Comparison of ENCODE assay signal across 9 mouse cellular contexts in the genomic region with DNA sequence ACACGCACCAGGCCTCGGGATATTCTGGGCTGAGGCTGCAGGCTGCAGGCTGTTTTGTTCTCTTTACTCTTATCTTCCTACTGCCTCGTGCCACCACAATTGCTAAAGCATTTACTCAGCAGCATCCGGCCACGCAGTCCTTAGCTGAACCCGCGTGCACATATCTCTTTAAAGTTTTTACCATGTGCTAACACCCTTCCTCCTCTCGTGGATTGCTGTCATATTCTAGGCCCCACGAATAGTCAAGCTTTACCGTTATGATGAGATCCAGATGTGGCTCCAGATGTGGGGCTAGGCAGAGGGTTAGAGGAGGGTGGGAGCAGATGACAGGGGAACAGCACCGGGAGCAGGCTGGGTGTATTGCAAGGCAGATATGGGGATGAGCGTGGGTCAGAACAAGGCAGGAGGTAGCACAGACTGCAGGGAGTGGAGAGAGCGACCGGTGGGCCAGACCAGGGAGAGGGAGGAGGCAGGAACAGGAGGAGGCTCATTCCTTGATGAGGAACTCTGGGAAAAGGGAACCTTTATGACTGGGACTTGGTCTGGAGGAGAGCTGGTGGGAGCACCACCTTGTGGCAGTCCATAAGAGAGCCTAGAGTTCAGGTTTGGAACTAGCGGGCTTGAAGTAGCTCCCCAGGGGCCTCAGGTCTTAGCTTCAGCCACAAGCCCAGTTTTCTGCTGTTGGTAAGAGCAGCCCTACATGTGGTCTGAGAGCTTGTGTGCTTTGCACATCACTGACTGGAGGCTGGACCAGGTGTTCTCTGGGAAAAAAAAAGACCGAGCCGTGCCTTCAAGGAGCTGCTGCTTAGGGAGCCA.
DNase-seq lines count a peak whose midpoint lies in the region; ATAC-seq and TF ChIP-seq lines count a peak whose summit lies in the region.
"Had no signal": no experiment of that assay in that cellular context is flagged by ENCODE, and none has a peak within 500 bp of the region (broad histone marks: within the 10 kb centered on the region; RNA-seq: fewer than 3 reads in every experiment).

No protein-coding gene starts in this region.

- no peak overlapping the region for H3K4me2 ChIP-seq in hindbrain, postnatal 0 days (ENCODE audit: low read depth, low read length)
- H3K4me2 ChIP-seq in hindbrain, embryonic 16.5 days (ENCODE audit: low read length), result no peak overlapping the region
- H3K4me2 ChIP-seq in kidney, embryonic 16.5 days (replicated peaks; ENCODE audit: low read depth, low read length), result no peak overlapping the region
- H3K4me2 ChIP-seq in midbrain, embryonic 13.5 days (replicated peaks), result no peak overlapping the region

- TF ChIP-seq CTCF in hindbrain, postnatal 0 days (IDR thresholded peaks at IDR 0.05; ENCODE audit: low read depth), result peak; percentile 36

- no peak overlapping the region for H3K9ac ChIP-seq in hindbrain, postnatal 0 days (replicated peaks; ENCODE audit: low read length)
- H3K9ac ChIP-seq in hindbrain, embryonic 16.5 days (ENCODE audit: low read depth, low read length), result no peak overlapping the region
- no peak overlapping the region for H3K9ac ChIP-seq in kidney, embryonic 16.5 days (replicated peaks; ENCODE audit: low read length)
- no peak overlapping the region for H3K9ac ChIP-seq in midbrain, embryonic 13.5 days (replicated peaks)

- H3K4me1 ChIP-seq in hindbrain, postnatal 0 days (ENCODE audit: insufficient read depth, low read length), result no peaks in the 10 kb centered on the region
- H3K4me1 ChIP-seq in hindbrain, embryonic 16.5 days (ENCODE audit: control insufficient read depth, insufficient read depth, low read depth, low read length), result no peaks in the 10 kb centered on the region
- H3K4me1 ChIP-seq in kidney, embryonic 16.5 days (ENCODE audit: insufficient read depth, low read length), result no peaks in the 10 kb centered on the region
- H3K4me1 ChIP-seq in midbrain, embryonic 13.5 days (replicated peaks), result no peaks in the 10 kb centered on the region

- H3K9me3 ChIP-seq in hindbrain, postnatal 0 days (ENCODE audit: low read length), result no peaks in the 10 kb centered on the region
- H3K9me3 ChIP-seq in hindbrain, embryonic 16.5 days (ENCODE audit: control insufficient read depth, low read length), result no peaks in the 10 kb centered on the region
- no peaks in the 10 kb centered on the region for H3K9me3 ChIP-seq in kidney, embryonic 16.5 days (ENCODE audit: low read length)
- H3K9me3 ChIP-seq in midbrain, embryonic 13.5 days, result no peaks in the 10 kb centered on the region

- H3K27me3 ChIP-seq in hindbrain, postnatal 0 days (ENCODE audit: insufficient read depth, low read length), result no peaks in the 10 kb centered on the region
- no peaks in the 10 kb centered on the region for H3K27me3 ChIP-seq in hindbrain, embryonic 16.5 days (replicated peaks; ENCODE audit: control insufficient read depth, insufficient read depth, low read length)
- H3K27me3 ChIP-seq in kidney, embryonic 16.5 days (ENCODE audit: insufficient read depth, low read length), result no peaks in the 10 kb centered on the region
- peaks cover 11% of the 10 kb centered on the region for H3K27me3 ChIP-seq in midbrain, embryonic 13.5 days

- no peak overlapping the region for H3K27ac ChIP-seq in hindbrain, postnatal 0 days
- no peak overlapping the region for H3K27ac ChIP-seq in hindbrain, embryonic 16.5 days (ENCODE audit: low read depth, low read length)
- no peak overlapping the region for H3K27ac ChIP-seq in kidney, embryonic 16.5 days (ENCODE audit: low read length)
- H3K27ac ChIP-seq in midbrain, embryonic 13.5 days, result no peak overlapping the region

- whole genome bisulfite sequencing in hindbrain, postnatal 0 days, result 74% methylated on average over 17 of the region's 17 CpGs
- WGBS in hindbrain, embryonic 16.5 days, result 74% methylated on average over 17 of the region's 17 CpGs
- 64% methylated on average over 17 of the region's 17 CpGs for WGBS in kidney, embryonic 16.5 days
- WGBS in midbrain, embryonic 13.5 days, result 79% methylated on average over 17 of the region's 17 CpGs

- no peak for ATAC-seq in hindbrain, postnatal 0 days
- no peak for ATAC-seq in hindbrain, embryonic 16.5 days
- ATAC-seq in kidney, embryonic 16.5 days (ENCODE audit: low FRiP score, low TSS enrichment), result no peak
- ATAC-seq in midbrain, embryonic 13.5 days, result no peak
- ATAC-seq: forebrain, embryonic 16.5 days had no signal

- intact Hi-C loops in left cerebral cortex, postnatal 14 days (cut with DNase I), result loop anchor here (2.0 to 10.0 kb wide), 2 partner anchors 519 to 925 kb away; no protein-coding TSS in a partner anchor

- no peaks in the 10 kb centered on the region for H3K36me3 ChIP-seq in hindbrain, postnatal 0 days (ENCODE audit: insufficient read depth, low read length)
- no peaks in the 10 kb centered on the region for H3K36me3 ChIP-seq in hindbrain, embryonic 16.5 days (ENCODE audit: control insufficient read depth, insufficient read depth, low read length)
- no peaks in the 10 kb centered on the region for H3K36me3 ChIP-seq in kidney, embryonic 16.5 days (ENCODE audit: insufficient read depth, low read length)
- H3K36me3 ChIP-seq in midbrain, embryonic 13.5 days, result no peaks in the 10 kb centered on the region

- no peak overlapping the region for H3K4me3 ChIP-seq in hindbrain, postnatal 0 days (ENCODE audit: low read length)
- H3K4me3 ChIP-seq in hindbrain, embryonic 16.5 days (ENCODE audit: low read length), result no peak overlapping the region
- no peak overlapping the region for H3K4me3 ChIP-seq in kidney, embryonic 16.5 days (ENCODE audit: low read length)
- no peak overlapping the region for H3K4me3 ChIP-seq in midbrain, embryonic 13.5 days (replicated peaks)

- DNase-seq in hindbrain, postnatal 0 days (ENCODE audit: low spot score), result no peak
- DNase-seq in 3T3-L1 (ENCODE audit: low read depth, low spot score) (peak; percentile 33), ZHBTc4 (ENCODE audit: low read depth, low spot score) (peak; percentile 74)
- peak; percentile 47 to 77 for DNase-seq in left cerebral cortex, postnatal 14 days (ENCODE audit: low spot score in 2 of 2)
- DNase-seq in thymus, postnatal 0 days (ENCODE audit: low spot score), result no peak

Comparison
In these comparisons a context has a peak if more than half of its experiments do, and no peak if none do; other contexts are left out.
1. DNase-seq: peak in 3T3-L1 (single experiment), ZHBTc4 (single experiment) and left cerebral cortex, postnatal 14 days (2 of 2); none in hindbrain, postnatal 0 days (single experiment) and thymus, postnatal 0 days (single experiment).